Mouse (Mus musculus) heart, embryonic 11.5 days (tissue): ENCODE measurements at regions not wholly inside any gene's neighbourhood (a gene's known extent, or its start where the extent isn't known, plus 50 kb on each side); places are given as distances from the start of the nearest gene placed in this dataset.

Experiments used
- ATAC-seq: fragments of 200-750 bp; cut with Nextera tagmentation; replicated peaks from 2 replicates; pipeline ENCODE4 v1.8.0; 2017; ENCODE audit warnings: moderate library complexity; ENCODE audit not compliant: insufficient number of reproducible peaks, low FRiP score, low TSS enrichment
- H3K27ac ChIP-seq: fragments of 300-500 bp; sonication (generic); 2 replicates; pipeline ENCODE4 v1.5.1; 2014; ENCODE audit warnings: mild to moderate bottlenecking, low read depth, low read length
- H3K27me3 ChIP-seq: fragments of 300-500 bp; sonication (generic); 2 replicates; pipeline ENCODE4 v1.6.1; 2014; ENCODE audit warnings: mild to moderate bottlenecking, low read length, mixed read lengths; ENCODE audit not compliant: control insufficient read depth, insufficient read depth
- H3K36me3 ChIP-seq: fragments of 300-500 bp; sonication (generic); 2 replicates; pipeline ENCODE4 v1.6.1; 2014; ENCODE audit warnings: mild to moderate bottlenecking, low read length, moderate library complexity, mixed read lengths; ENCODE audit not compliant: control insufficient read depth, insufficient read depth
- H3K4me1 ChIP-seq: fragments of 300-500 bp; sonication (generic); 2 replicates; pipeline ENCODE4 v1.6.1; 2014; ENCODE audit warnings: low read length; ENCODE audit not compliant: control insufficient read depth, insufficient read depth
- H3K4me2 ChIP-seq: fragments of 300-500 bp; sonication (generic); 2 replicates; pipeline ENCODE4 v1.6.1; 2014; ENCODE audit warnings: mild to moderate bottlenecking, moderate library complexity
- H3K4me3 ChIP-seq: fragments of 300-500 bp; sonication (generic); 2 replicates; pipeline ENCODE4 v1.5.1; 2014; ENCODE audit warnings: low read depth, low read length
- H3K9ac ChIP-seq: fragments of 300-500 bp; sonication (generic); 2 replicates; pipeline ENCODE4 v1.6.1; 2014; ENCODE audit warnings: mild to moderate bottlenecking, low read depth, low read length, moderate library complexity
- H3K9me3 ChIP-seq: fragments of 300-500 bp; sonication (generic); replicated peaks from 2 replicates; pipeline ENCODE4 v1.6.1; 2016; ENCODE audit warnings: low read length; ENCODE audit not compliant: control insufficient read depth
- WGBS: fragments of 180-500 bp; shearing (Covaris S2); extraction: QIAGEN DNeasy Blood & Tissue Kit; methylation state at CpG from one replicate; pipeline ENCODE4 v1.1.7; 2014; ENCODE audit not compliant: insufficient replicate concordance; 5-methylcytosine and 5-hydroxymethylcytosine counted together

- no peak for ATAC-seq
- no peaks in the 10 kb centered on the region for H3K36me3 ChIP-seq
- H3K9me3 ChIP-seq = no peaks in the 10 kb centered on the region
- no peaks in the 10 kb centered on the region for H3K27me3 ChIP-seq
- no peak overlapping the region for H3K9ac ChIP-seq
- 77% methylated on average over 12 of the region's 12 CpGs for WGBS
- no peak overlapping the region for H3K27ac ChIP-seq
- no peaks in the 10 kb centered on the region for H3K4me1 ChIP-seq
- no peak overlapping the region for H3K4me3 ChIP-seq
- no peak overlapping the region for H3K4me2 ChIP-seq
Observed at GRCm38 (mm10) chr12:105918775-105919174, 91.3 kb upstream of the Vrk1 start.

- Histone ChIP-seq H3K4me1 (no peaks in the 10 kb centered on the region), H3K4me3 (no peak overlapping the region), H3K27me3 (no peaks in the 10 kb centered on the region), H3K9me3 (0 out of 2 replicates have a peak, but pooled peaks cover 3% of the 10 kb centered on the region), H3K4me2 (no peak overlapping the region), H3K36me3 (no peaks in the 10 kb centered on the region), H3K9ac (no peak overlapping the region), H3K27ac (no peak overlapping the region)
- no peak for ATAC-seq
- WGBS = 88% methylated on average over 7 of the region's 7 CpGs
Observed at GRCm38 (mm10) chr12:105927210-105927609, 82.8 kb upstream of the Vrk1 start.

- Histone ChIP-seq H3K4me1 (no peaks in the 10 kb centered on the region), H3K4me2 (no peak overlapping the region)
- WGBS = 43% methylated on average over 12 of the region's 12 CpGs
Observed at GRCm38 (mm10) chr12:105929456-105929921, 80.5 kb upstream of the Vrk1 start.

GRCm38 (mm10) chr12:105935441-105935880, 74.6 kb upstream of the Vrk1 start:
- H3K27ac ChIP-seq = no peak overlapping the region
- WGBS = 14% methylated on average over 15 of the region's 22 CpGs
- ATAC-seq = no peak
- peaks cover 4% of the 10 kb centered on the region; the same call in 1 of the 2 replicates for H3K4me1 ChIP-seq
- H3K4me3 ChIP-seq = peak overlapping the region; percentile 22; the same call in 1 of the 2 replicates
- H3K9ac ChIP-seq = no peak overlapping the region
- H3K36me3 ChIP-seq = no peaks in the 10 kb centered on the region
- no peaks in the 10 kb centered on the region for H3K9me3 ChIP-seq
- H3K27me3 ChIP-seq = peaks cover 25% of the 10 kb centered on the region
- peak overlapping the region; percentile 60 for H3K4me2 ChIP-seq

More at GRCm38 (mm10) chr12:105929456-105929921, 80.5 kb upstream of the Vrk1 start:
- Histone ChIP-seq H3K27me3 (0 out of 2 replicates have a peak, but pooled peaks cover 4% of the 10 kb centered on the region), H3K27ac (no peak overlapping the region), H3K9ac (no peak overlapping the region), H3K4me3 (no peak overlapping the region), H3K36me3 (no peaks in the 10 kb centered on the region), H3K9me3 (0 out of 2 replicates have a peak, but pooled peaks cover 3% of the 10 kb centered on the region)
- ATAC-seq = no peak

- Histone ChIP-seq H3K9me3 (no peaks in the 10 kb centered on the region), H3K9ac (no peak overlapping the region), H3K27me3 (peaks cover 25% of the 10 kb centered on the region), H3K36me3 (no peaks in the 10 kb centered on the region), H3K4me3 (no peak overlapping the region), H3K27ac (no peak overlapping the region), H3K4me2 (no peak overlapping the region), H3K4me1 (peaks cover 4% of the 10 kb centered on the region; the same call in 1 of the 2 replicates)
- no peak for ATAC-seq
- WGBS = 77% methylated on average over 18 of the region's 18 CpGs
Observed at GRCm38 (mm10) chr12:105936812-105937530, 73.1 kb upstream of the Vrk1 start.

- WGBS = 71% methylated on average over 20 of the region's 20 CpGs
- no peak overlapping the region for H3K4me3 ChIP-seq
- no peaks in the 10 kb centered on the region for H3K36me3 ChIP-seq
- no peaks in the 10 kb centered on the region for H3K9me3 ChIP-seq
- no peak overlapping the region for H3K27ac ChIP-seq
- no peak overlapping the region for H3K9ac ChIP-seq
- no peak for ATAC-seq
- 0 out of 2 replicates have a peak, but pooled peaks cover under 1% of the 10 kb centered on the region for H3K27me3 ChIP-seq
- H3K4me2 ChIP-seq = no peak overlapping the region
- no peaks in the 10 kb centered on the region for H3K4me1 ChIP-seq
Observed at GRCm38 (mm10) chr12:105942136-105943076, 67.6 kb upstream of the Vrk1 start.

- 75% methylated on average over 8 of the region's 8 CpGs for WGBS
- no peak for ATAC-seq
- no peak overlapping the region for H3K4me3 ChIP-seq
- no peaks in the 10 kb centered on the region for H3K27me3 ChIP-seq
- no peaks in the 10 kb centered on the region for H3K36me3 ChIP-seq
- no peak overlapping the region for H3K9ac ChIP-seq
- H3K9me3 ChIP-seq = no peaks in the 10 kb centered on the region
- no peak overlapping the region for H3K27ac ChIP-seq
- no peak overlapping the region for H3K4me2 ChIP-seq
- no peaks in the 10 kb centered on the region for H3K4me1 ChIP-seq
Observed at GRCm38 (mm10) chr12:105943077-105943433, 67.0 kb upstream of the Vrk1 start.

GRCm38 (mm10) chr12:105947332-105947731, 62.7 kb upstream of the Vrk1 start:
- Histone ChIP-seq H3K4me3 (no peak overlapping the region), H3K9me3 (no peaks in the 10 kb centered on the region; the same call in 1 of the 2 replicates), H3K36me3 (no peaks in the 10 kb centered on the region), H3K4me1 (no peaks in the 10 kb centered on the region), H3K27ac (no peak overlapping the region), H3K9ac (no peak overlapping the region), H3K27me3 (no peaks in the 10 kb centered on the region), H3K4me2 (no peak overlapping the region)
- no peak for ATAC-seq
- WGBS = 57% methylated on average over 5 of the region's 5 CpGs
